Mouse (Mus musculus) forebrain, embryonic 13.5 days (tissue): Measurements from ENCODE around the gene Bcr. TPM values are rescaled to one million over a fixed set of nuclear protein-coding genes. Genes with fewer than 3 reads are reported as not detected.
A peak's percentile ranks its signal among the peaks of the same experiment; 100 is the strongest.
"Not testable (repeated sequence)": the region's sequence is repeated elsewhere in the genome, so short reads cannot be mapped to it uniquely, and the experiment has no call there.

ENCODE experiments used
- ATAC-seq: fragments of 200-750 bp; cut with Nextera tagmentation; 2 replicates; pipeline ENCODE4 v1.8.0; 2017
- H3K27ac ChIP-seq: fragments of 300-500 bp; sonication (generic); 2 replicates; pipeline ENCODE4 v1.5.1; 2015; ENCODE audit warnings: inconsistent platforms, mild to moderate bottlenecking, moderate library complexity
- H3K27me3 ChIP-seq: fragments of 300-500 bp; sonication (generic); 2 replicates; pipeline ENCODE4 v1.6.1; 2015; ENCODE audit warnings: mild to moderate bottlenecking, inconsistent platforms
- H3K36me3 ChIP-seq: fragments of 300-500 bp; sonication (generic); 2 replicates; pipeline ENCODE4 v1.6.1; 2015; ENCODE audit warnings: mild to moderate bottlenecking, inconsistent platforms; ENCODE audit not compliant: poor library complexity, severe bottlenecking
- H3K4me1 ChIP-seq: fragments of 300-500 bp; sonication (generic); 2 replicates; pipeline ENCODE4 v1.6.1; 2015; ENCODE audit warnings: inconsistent platforms
- H3K4me2 ChIP-seq: fragments of 300-500 bp; sonication (generic); 2 replicates; pipeline ENCODE4 v1.6.1; 2015; ENCODE audit warnings: inconsistent platforms, mild to moderate bottlenecking, moderate library complexity
- H3K4me3 ChIP-seq: fragments of 300-500 bp; sonication (generic); 2 replicates; pipeline ENCODE4 v1.5.1; 2015; ENCODE audit warnings: mild to moderate bottlenecking, inconsistent platforms
- H3K9ac ChIP-seq: fragments of 300-500 bp; sonication (generic); 2 replicates; pipeline ENCODE4 v1.6.1; 2015; ENCODE audit warnings: mild to moderate bottlenecking, inconsistent platforms
- H3K9me3 ChIP-seq: fragments of 300-500 bp; sonication (generic); replicated peaks from 2 replicates; pipeline ENCODE4 v1.6.1; 2016; ENCODE audit warnings: inconsistent platforms
- WGBS: fragments of 180-500 bp; shearing (Covaris S2); methylation state at CpG from one replicate; pipeline ENCODE4 v1.1.7; 2015; 5-methylcytosine and 5-hydroxymethylcytosine counted together
- polyA plus RNA-seq: library from polyadenylated mRNA; unstranded; fragments of >200 nt; fragmentation: Nextera tagmentation; extraction: Ambion mirVana; gene quantifications from 2 replicates; pipeline ENCODE4 v1.2.1, GENCODE M21; 2015

The Bcr gene
- polyA plus RNA-seq, 1 experiment from 2014 or later: 11.5 TPM

GRCm38 (mm10) chr10:75036883-75037379 lies 23.5 kb upstream of the Bcr start, which contains the start of gene Rab36:
Gene Rab36, plus strand, starts transcription at chr10:75037058.
- peak within 1 kb of the TSS; percentile 65 for H3K27ac ChIP-seq
- no peaks in the 10 kb centered on the region for H3K36me3 ChIP-seq
- peak within 1 kb of the TSS; percentile 65 for H3K4me2 ChIP-seq
- ATAC-seq: peak; percentile 93
- H3K9ac ChIP-seq: peak within 1 kb of the TSS; percentile 63
- WGBS: under 1% methylated on average over 36 of the region's 36 CpGs
- H3K27me3 ChIP-seq: no peaks in the 10 kb centered on the region
- peaks cover 27% of the 10 kb centered on the region for H3K4me1 ChIP-seq
- no peaks in the 10 kb centered on the region for H3K9me3 ChIP-seq
- H3K4me3 ChIP-seq: peak within 1 kb of the TSS; percentile 43

GRCm38 (mm10) chr10:75042060-75042459 lies 18.3 kb upstream of the Bcr start:
- H3K4me1 ChIP-seq, H3K36me3 ChIP-seq, H3K9me3 ChIP-seq, H3K4me3 ChIP-seq, H3K27ac ChIP-seq, H3K27me3 ChIP-seq, H3K9ac ChIP-seq, H3K4me2 ChIP-seq, ATAC-seq: not testable (repeated sequence)
- 25% methylated on average over 1 of the region's 1 CpGs for WGBS

- H3K27me3 ChIP-seq: no peaks in the 10 kb centered on the region
- WGBS: 44% methylated on average over 7 of the region's 7 CpGs
- no peak overlapping the region for H3K4me2 ChIP-seq
- H3K4me3 ChIP-seq: no peak overlapping the region
- H3K9ac ChIP-seq: no peak overlapping the region
- no peaks in the 10 kb centered on the region for H3K9me3 ChIP-seq
- no peak overlapping the region for H3K27ac ChIP-seq
- H3K4me1 ChIP-seq: no peaks in the 10 kb centered on the region
- H3K36me3 ChIP-seq: peaks cover 7% of the 10 kb centered on the region; the same call in 1 of the 2 replicates
- ATAC-seq: no peak
These were observed 15.9 kb upstream of the Bcr start for GRCm38 (mm10) chr10:75044459-75044858.

GRCm38 (mm10) chr10:75045831-75046230 lies 14.6 kb upstream of the Bcr start:
- Histone ChIP-seq H3K9ac (no peak overlapping the region), H3K36me3 (peaks cover 7% of the 10 kb centered on the region; the same call in 1 of the 2 replicates), H3K27ac (no peak overlapping the region), H3K4me2 (no peak overlapping the region), H3K4me1 (no peaks in the 10 kb centered on the region), H3K27me3 (no peaks in the 10 kb centered on the region), H3K4me3 (no peak overlapping the region), H3K9me3 (no peaks in the 10 kb centered on the region)
- 95% methylated on average over 15 of the region's 15 CpGs for WGBS
- ATAC-seq: no peak

GRCm38 (mm10) chr10:75048711-75049110 lies 11.7 kb upstream of the Bcr start:
- Histone ChIP-seq H3K27ac (no peak overlapping the region), H3K4me3 (no peak overlapping the region), H3K36me3 (peaks cover 7% of the 10 kb centered on the region; the same call in 1 of the 2 replicates), H3K4me2 (no peak overlapping the region), H3K4me1 (no peaks in the 10 kb centered on the region), H3K9ac (no peak overlapping the region), H3K9me3 (no peaks in the 10 kb centered on the region), H3K27me3 (no peaks in the 10 kb centered on the region)
- 96% methylated on average over 7 of the region's 7 CpGs for WGBS
- ATAC-seq: no peak

GRCm38 (mm10) chr10:75051364-75052074 lies 8.9 kb upstream of the Bcr start:
- Histone ChIP-seq H3K9me3 (no peaks in the 10 kb centered on the region), H3K27me3 (no peaks in the 10 kb centered on the region), H3K4me2 (no peak overlapping the region), H3K4me3 (no peak overlapping the region), H3K27ac (no peak overlapping the region), H3K4me1 (peaks cover 9% of the 10 kb centered on the region), H3K36me3 (no peaks in the 10 kb centered on the region), H3K9ac (no peak overlapping the region)
- ATAC-seq: no peak
- whole genome bisulfite sequencing: 91% methylated on average over 21 of the region's 21 CpGs

GRCm38 (mm10) chr10:75052902-75053301 lies 7.5 kb upstream of the Bcr start:
- no peaks in the 10 kb centered on the region for H3K27me3 ChIP-seq
- no peak overlapping the region for H3K9ac ChIP-seq
- H3K4me1 ChIP-seq: peaks cover 13% of the 10 kb centered on the region
- no peak overlapping the region for H3K27ac ChIP-seq
- 86% methylated on average over 8 of the region's 8 CpGs for WGBS
- no peak for ATAC-seq
- no peaks in the 10 kb centered on the region for H3K36me3 ChIP-seq
- no peak overlapping the region for H3K4me3 ChIP-seq
- no peak overlapping the region for H3K4me2 ChIP-seq
- no peaks in the 10 kb centered on the region for H3K9me3 ChIP-seq

GRCm38 (mm10) chr10:75053655-75054054 lies 6.7 kb upstream of the Bcr start:
- Histone ChIP-seq H3K36me3 (no peaks in the 10 kb centered on the region), H3K9me3 (no peaks in the 10 kb centered on the region), H3K4me2 (no peak overlapping the region), H3K27me3 (no peaks in the 10 kb centered on the region), H3K27ac (no peak overlapping the region), H3K4me3 (no peak overlapping the region), H3K9ac (no peak overlapping the region), H3K4me1 (peaks cover 15% of the 10 kb centered on the region)
- 91% methylated on average over 4 of the region's 4 CpGs for WGBS
- ATAC-seq: no peak

GRCm38 (mm10) chr10:75054125-75054524 lies 6.3 kb upstream of the Bcr start:
- 84% methylated on average over 6 of the region's 6 CpGs for WGBS

GRCm38 (mm10) chr10:75055672-75056071 lies 4.7 kb upstream of the Bcr start:
- Histone ChIP-seq H3K4me2 (no peak overlapping the region), H3K9me3 (no peaks in the 10 kb centered on the region), H3K9ac (no peak overlapping the region; the same call in 1 of the 2 replicates), H3K4me3 (no peak overlapping the region), H3K27me3 (no peaks in the 10 kb centered on the region), H3K4me1 (peaks cover 27% of the 10 kb centered on the region), H3K36me3 (no peaks in the 10 kb centered on the region), H3K27ac (no peak overlapping the region)
- 69% methylated on average over 5 of the region's 5 CpGs for WGBS
- no peak for ATAC-seq

More at GRCm38 (mm10) chr10:75054125-75054524, 6.3 kb upstream of the Bcr start:
- no peak for ATAC-seq
- no peaks in the 10 kb centered on the region for H3K27me3 ChIP-seq
- no peaks in the 10 kb centered on the region for H3K9me3 ChIP-seq
- H3K9ac ChIP-seq: no peak overlapping the region
- H3K4me1 ChIP-seq: peaks cover 18% of the 10 kb centered on the region
- H3K27ac ChIP-seq: no peak overlapping the region
- H3K36me3 ChIP-seq: no peaks in the 10 kb centered on the region
- no peak overlapping the region for H3K4me3 ChIP-seq
- no peak overlapping the region for H3K4me2 ChIP-seq

- Histone ChIP-seq H3K9ac (no peak overlapping the region; the same call in 1 of the 2 replicates), H3K4me1 (peaks cover 28% of the 10 kb centered on the region), H3K27ac (peak overlapping the region; percentile 20; the same call in 1 of the 2 replicates), H3K4me2 (no peak overlapping the region), H3K4me3 (no peak overlapping the region), H3K36me3 (no peaks in the 10 kb centered on the region), H3K9me3 (no peaks in the 10 kb centered on the region), H3K27me3 (no peaks in the 10 kb centered on the region)
- ATAC-seq: no peak
- 4% methylated on average over 4 of the region's 4 CpGs for WGBS
These were observed 4.1 kb upstream of the Bcr start for GRCm38 (mm10) chr10:75056255-75056654.

GRCm38 (mm10) chr10:75058336-75058735 lies 2.1 kb upstream of the Bcr start:
- Histone ChIP-seq H3K9me3 (no peaks in the 10 kb centered on the region), H3K27me3 (no peaks in the 10 kb centered on the region), H3K9ac (no peak overlapping the region), H3K36me3 (no peaks in the 10 kb centered on the region), H3K4me2 (no peak overlapping the region), H3K4me1 (peaks cover 48% of the 10 kb centered on the region), H3K27ac (no peak overlapping the region), H3K4me3 (no peak overlapping the region)
- ATAC-seq: no peak
- WGBS: 85% methylated on average over 8 of the region's 8 CpGs
